Mouse (Mus musculus): ENCODE data around the gene Oard1. TPM values are rescaled to one million over a fixed set of nuclear protein-coding genes. Genes with fewer than 3 reads are reported as not detected.

Gene Oard1
- total and polyA plus RNA-seq, 3 experiments = 30.6 to 59.4 (median 32.6) TPM

DNA sequence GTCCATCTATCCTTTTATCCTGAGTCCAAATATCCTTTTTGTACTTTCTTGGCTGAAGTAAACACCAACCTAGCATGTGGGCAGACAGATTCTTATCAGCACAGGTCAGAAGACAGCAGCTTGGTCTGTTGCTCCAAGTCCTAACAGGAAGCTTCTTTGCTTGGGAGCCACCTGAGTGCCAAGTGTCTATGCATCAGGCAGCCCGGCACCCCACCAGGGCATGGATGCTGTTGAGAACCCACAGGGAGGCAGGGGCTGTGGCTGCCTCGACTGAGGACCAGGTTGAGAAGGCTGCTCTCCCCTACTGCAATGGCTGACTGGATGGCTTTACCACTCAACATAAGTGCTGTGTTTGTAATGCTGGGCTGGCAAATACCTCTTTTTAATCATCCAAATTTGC is 21.1 kb upstream of the Oard1 start:
- no peak for DNase-seq (ENCODE audit: extremely low read depth)
- H3K36me3 ChIP-seq (replicated peaks in 1 of 2; ENCODE audit: control insufficient read depth in 1 of 2, insufficient read depth in 1 of 2, low read length in 1 of 2) = peaks cover 63 to 80% of the 10 kb centered on the region in 2 experiments
- in situ Hi-C loops (cut with MboI; ENCODE audit: low pct_ligation_motif_present, low pct_unique_long_range_greater_than_20kb, low sequenced_read_pairs) (no loop called here), dilution Hi-C loops (cut with MboI; ENCODE audit: extremely low pct_ligation_motif_present, extremely low pct_unique_long_range_greater_than_20kb, low sequenced_read_pairs) (no loop called here)
- H3K4me1 ChIP-seq (ENCODE audit: control insufficient read depth in 1 of 2, insufficient read depth in 2 of 2) = peaks cover 0 to 11% of the 10 kb centered on the region in 2 experiments; a peak in 2 of 4 replicates
- H3K4me3 ChIP-seq (replicated peaks in 1 of 3; ENCODE audit: low read depth in 2 of 3, low read length in 2 of 3, poor library complexity in 1 of 3) = no peak overlapping the region
- no peaks in the 10 kb centered on the region for H3K79me2 ChIP-seq (replicated peaks; ENCODE audit: control insufficient read depth, extremely low read depth, insufficient read depth, poor library complexity, severe bottlenecking)
- no peak overlapping the region for H3K27ac ChIP-seq (ENCODE audit: insufficient read depth, low read depth)
- no peak overlapping the region for H3K4me2 ChIP-seq (ENCODE audit: insufficient read depth, low read depth, poor library complexity, severe bottlenecking)
- no peaks in the 10 kb centered on the region for H3K9me3 ChIP-seq (replicated peaks; ENCODE audit: low read length)
- no peak for TF ChIP-seq GABPA (IDR thresholded peaks at IDR 0.05; ENCODE audit: insufficient replicate concordance, low read depth, low read length)
- no peak for TF ChIP-seq MAFK (IDR thresholded peaks at IDR 0.05; ENCODE audit: insufficient replicate concordance, low read length)
- no peak for TF ChIP-seq USF1 (IDR thresholded peaks at IDR 0.05; ENCODE audit: low read depth, low read length)
- no peak for TF ChIP-seq ZMIZ1 (IDR thresholded peaks at IDR 0.05; ENCODE audit: low read depth, low read length)
- no peak for TF ChIP-seq HCFC1 (IDR thresholded peaks at IDR 0.05; ENCODE audit: low read depth, low read length)
- no peak for TF ChIP-seq MYC (IDR thresholded peaks at IDR 0.05; ENCODE audit: low read depth, low read length)
- TF ChIP-seq ZKSCAN1 (IDR thresholded peaks at IDR 0.05; ENCODE audit: borderline replicate concordance, low read depth, low read length) = no peak
- TF ChIP-seq IRF4 (IDR thresholded peaks at IDR 0.05; ENCODE audit: low read depth, low read length) = no peak
- TF ChIP-seq ETS1 (conservative IDR thresholded peaks at IDR 0.05; ENCODE audit: low read depth, low read length) = no peak
- no peak for TF ChIP-seq CTCF (conservative IDR thresholded peaks at IDR 0.05 in 1 of 2, IDR thresholded peaks at IDR 0.05 in 1 of 2; ENCODE audit: low read depth in 2 of 2, low read length in 2 of 2)
- TF ChIP-seq MEF2A (IDR thresholded peaks at IDR 0.05; ENCODE audit: borderline replicate concordance, low read depth, low read length) = no peak
- TF ChIP-seq JUN (IDR thresholded peaks at IDR 0.05; ENCODE audit: insufficient read depth, low read depth, low read length) = no peak
- TF ChIP-seq POLR2AphosphoS2 (IDR thresholded peaks at IDR 0.05; ENCODE audit: low read depth, low read length) = no peak
- TF ChIP-seq RCOR1 (conservative IDR thresholded peaks at IDR 0.05; ENCODE audit: low read depth, low read length) = no peak
- no peak for TF ChIP-seq TBP (conservative IDR thresholded peaks at IDR 0.05; ENCODE audit: low read depth, low read length)
- no peak for TF ChIP-seq NRF1 (IDR thresholded peaks at IDR 0.05; ENCODE audit: low read depth, low read length)
- no peak for TF ChIP-seq ELF1 (IDR thresholded peaks at IDR 0.05; ENCODE audit: low read depth, low read length)
- H3K9ac ChIP-seq (ENCODE audit: insufficient read depth, low read depth) = no peak overlapping the region
- H3K27me3 ChIP-seq (replicated peaks) = no peaks in the 10 kb centered on the region

DNA sequence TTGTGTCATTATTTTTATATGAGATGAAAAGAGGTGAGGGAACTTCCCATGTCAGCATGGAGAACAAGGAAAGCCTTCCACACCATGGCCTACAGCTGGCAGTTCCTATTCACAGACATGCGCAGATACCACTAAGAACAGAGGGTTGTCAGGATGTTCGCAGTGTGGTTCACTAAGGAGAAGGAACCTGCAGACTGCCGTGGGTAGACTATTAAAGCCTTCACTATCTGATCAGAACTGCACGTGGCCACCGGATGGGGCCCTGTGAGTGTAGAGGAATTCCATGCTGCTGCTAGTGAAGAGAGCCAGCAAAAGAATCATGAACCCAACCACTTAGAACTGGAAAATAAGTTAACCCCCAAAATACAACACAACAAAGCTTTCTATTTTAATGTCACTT is 20.4 kb upstream of the Oard1 start:
- H3K36me3 ChIP-seq (replicated peaks in 1 of 2; ENCODE audit: control insufficient read depth in 1 of 2, insufficient read depth in 1 of 2, low read length in 1 of 2) = peaks cover 68 to 88% of the 10 kb centered on the region in 2 experiments
- H3K9me3 ChIP-seq (replicated peaks; ENCODE audit: low read length) = no peaks in the 10 kb centered on the region
- peaks cover 0 to 11% of the 10 kb centered on the region in 2 experiments; a peak in 2 of 4 replicates for H3K4me1 ChIP-seq (ENCODE audit: control insufficient read depth in 1 of 2, insufficient read depth in 2 of 2)
- no peak overlapping the region for H3K27ac ChIP-seq (ENCODE audit: insufficient read depth, low read depth)
- in situ Hi-C loops (cut with MboI; ENCODE audit: low pct_ligation_motif_present, low pct_unique_long_range_greater_than_20kb, low sequenced_read_pairs) (no loop called here), dilution Hi-C loops (cut with MboI; ENCODE audit: extremely low pct_ligation_motif_present, extremely low pct_unique_long_range_greater_than_20kb, low sequenced_read_pairs) (no loop called here)
- no peak overlapping the region for H3K4me3 ChIP-seq (replicated peaks in 1 of 3; ENCODE audit: low read depth in 2 of 3, low read length in 2 of 3, poor library complexity in 1 of 3)
- DNase-seq (ENCODE audit: extremely low read depth) = no peak
- TF ChIP-seq USF1 (IDR thresholded peaks at IDR 0.05; ENCODE audit: low read depth, low read length) = no peak
- no peaks in the 10 kb centered on the region for H3K79me2 ChIP-seq (replicated peaks; ENCODE audit: control insufficient read depth, extremely low read depth, insufficient read depth, poor library complexity, severe bottlenecking)
- no peaks in the 10 kb centered on the region for H3K27me3 ChIP-seq (replicated peaks)
- H3K4me2 ChIP-seq (ENCODE audit: insufficient read depth, low read depth, poor library complexity, severe bottlenecking) = no peak overlapping the region
- no peak overlapping the region for H3K9ac ChIP-seq (ENCODE audit: insufficient read depth, low read depth)

Data from CH12.LX (cell line).